Comparison of ENCODE assay signal across 9 mouse cellular contexts in genomic region chr3:88082663-88083062, GRCm38 (mm10). TPM values are rescaled to one million over a fixed set of nuclear protein-coding genes. Genes with fewer than 3 reads are reported as not detected.
DNase-seq lines count a peak whose midpoint lies in the region; ATAC-seq and TF ChIP-seq lines count a peak whose summit lies in the region.
"Had no signal": no experiment of that assay in that cellular context is flagged by ENCODE, and none has a peak within 500 bp of the region (broad histone marks: within the 10 kb centered on the region; RNA-seq: fewer than 3 reads in every experiment).

No protein-coding gene starts in this region.

- H3K4me1 ChIP-seq in E14TG2a.4 (replicated peaks; ENCODE audit: low read depth, low read length) = peaks cover 33% of the 10 kb centered on the region
- H3K4me1 ChIP-seq in heart, embryonic 16.5 days (ENCODE audit: control insufficient read depth, insufficient read depth, low read length) = peaks cover 18% of the 10 kb centered on the region
- peaks cover 11% of the 10 kb centered on the region for H3K4me1 ChIP-seq in liver, embryonic 16.5 days (ENCODE audit: control insufficient read depth, low read depth, low read length)

- peak overlapping the region; percentile 75 for H3K4me2 ChIP-seq in heart, embryonic 16.5 days (ENCODE audit: low read depth, low read length)
- peak overlapping the region; percentile 73 for H3K4me2 ChIP-seq in liver, embryonic 16.5 days (ENCODE audit: low read depth, low read length)

- WGBS in heart, embryonic 16.5 days = 7% methylated on average over 4 of the region's 4 CpGs
- WGBS in liver, embryonic 16.5 days (ENCODE audit: insufficient replicate concordance) = 13% methylated on average over 4 of the region's 4 CpGs

- peak overlapping the region; percentile 66 for H3K9ac ChIP-seq in heart, embryonic 16.5 days (ENCODE audit: low read length)
- H3K9ac ChIP-seq in liver, embryonic 16.5 days (ENCODE audit: low read depth, low read length) = peak overlapping the region; percentile 75

- no peak for TF ChIP-seq CTCF in E14TG2a.4 (conservative IDR thresholded peaks at IDR 0.05; ENCODE audit: low read length)

- peaks cover 38% of the 10 kb centered on the region for H3K36me3 ChIP-seq in E14TG2a.4 (ENCODE audit: insufficient read depth, low read length)
- H3K36me3 ChIP-seq in heart, embryonic 16.5 days (ENCODE audit: control insufficient read depth, insufficient read depth) = peaks cover 11% of the 10 kb centered on the region
- H3K36me3 ChIP-seq in liver, embryonic 16.5 days (ENCODE audit: control insufficient read depth, insufficient read depth) = peaks cover 6% of the 10 kb centered on the region; the same call in 1 of the 2 replicates
- no peaks in the 10 kb centered on the region for H3K36me3 ChIP-seq in splenic B cell, adult 2 months (ENCODE audit: control insufficient read depth, insufficient read depth, low read length, poor library complexity, severe bottlenecking)

- peaks cover 4% of the 10 kb centered on the region; the same call in 1 of the 2 replicates for H3K27me3 ChIP-seq in E14TG2a.4 (ENCODE audit: insufficient read depth, low read length)
- H3K27me3 ChIP-seq in heart, embryonic 16.5 days (ENCODE audit: control insufficient read depth, insufficient read depth, low read length) = peaks cover 3% of the 10 kb centered on the region; the same call in 1 of the 2 replicates
- H3K27me3 ChIP-seq in liver, embryonic 16.5 days (ENCODE audit: control insufficient read depth, insufficient read depth, low read depth, low read length) = no peaks in the 10 kb centered on the region
- H3K27me3 ChIP-seq in splenic B cell, adult 2 months (ENCODE audit: control insufficient read depth, insufficient read depth, low read length, poor library complexity, severe bottlenecking) = no peaks in the 10 kb centered on the region

- H3K27ac ChIP-seq in heart, embryonic 16.5 days (ENCODE audit: low read length) = peak overlapping the region; percentile 48; the same call in 1 of the 2 replicates
- no peak overlapping the region for H3K27ac ChIP-seq in liver, embryonic 16.5 days (ENCODE audit: low read length)

- H3K9me3 ChIP-seq in E14TG2a.4 (ENCODE audit: low read length) = no peaks in the 10 kb centered on the region
- H3K9me3 ChIP-seq in heart, embryonic 16.5 days (replicated peaks; ENCODE audit: control insufficient read depth, low read length) = no peaks in the 10 kb centered on the region
- no peaks in the 10 kb centered on the region for H3K9me3 ChIP-seq in liver, embryonic 16.5 days (replicated peaks; ENCODE audit: control insufficient read depth, low read length)

- peak; percentile 49 for ATAC-seq in heart, embryonic 16.5 days (replicated peaks; ENCODE audit: extremely low read depth, insufficient read depth, low FRiP score)
- peak; percentile 69 for ATAC-seq in liver, embryonic 16.5 days (ENCODE audit: low read depth)

- peak overlapping the region; percentile 86 for H3K4me3 ChIP-seq in E14TG2a.4 (replicated peaks; ENCODE audit: low read length)
- H3K4me3 ChIP-seq in heart, embryonic 16.5 days (ENCODE audit: low read length) = peak overlapping the region; percentile 61
- peak overlapping the region; percentile 80 for H3K4me3 ChIP-seq in liver, embryonic 16.5 days (ENCODE audit: low read depth, low read length)

- DNase-seq in c-Kit-positive CD71-positive TER-119-negative erythroid progenitor cells, embryonic 14.5 days (ENCODE audit: low read depth) = peak; percentile 39
- peak; percentile 65 for DNase-seq in splenic B cell, adult 2 months (ENCODE audit: low read depth, low spot score)
- DNase-seq in right cerebral cortex, adult 2 months (ENCODE audit: low spot score in 2 of 2) = no peak
- DNase-seq in frontal cortex, adult 2 months (ENCODE audit: extremely low spot score in 1 of 2, low spot score in 1 of 2) = no peak
- DNase-seq in cerebellum, adult 8-10 months = no peak

RNA-seq across cellular contexts. Expression of gene Iqgap3, which starts 0.9 kb away (rescaled TPM):
- polyA plus RNA-seq in heart, embryonic 16.5 days (2015; fragmentation: Nextera tagmentation; extraction: Ambion mirVana) = 23.6 and 27.8 TPM in 2 replicates
- 7.3 and 7.6 TPM in 2 replicates for polyA plus RNA-seq in liver, embryonic 16.5 days (2015; fragmentation: Nextera tagmentation; extraction: Ambion mirVana)
- 0.64 and 0.74 TPM in 2 replicates for polyA plus RNA-seq in frontal cortex, adult 2 months (2012; rRNA removed)

RNA-seq across cellular contexts. Expression of gene Ttc24, which starts 4.6 kb away (rescaled TPM):
- polyA plus RNA-seq in heart, embryonic 16.5 days (2015; fragmentation: Nextera tagmentation; extraction: Ambion mirVana) = 0.12 and 0.18 TPM in 2 replicates
- not detected in 2 replicates for polyA plus RNA-seq in liver, embryonic 16.5 days (2015; fragmentation: Nextera tagmentation; extraction: Ambion mirVana)
- polyA plus RNA-seq in frontal cortex, adult 2 months (2012; rRNA removed) = not detected in 2 replicates
- polyA plus RNA-seq: liver, adult 2 months had no signal

RNA-seq across cellular contexts. Expression of gene Naxe, which starts 24.4 kb away (rescaled TPM):
- polyA plus RNA-seq in heart, embryonic 16.5 days (2015; fragmentation: Nextera tagmentation; extraction: Ambion mirVana) = 155 and 169 TPM in 2 replicates
- polyA plus RNA-seq in liver, embryonic 16.5 days (2015; fragmentation: Nextera tagmentation; extraction: Ambion mirVana) = 83.2 and 85.0 TPM in 2 replicates
- polyA plus RNA-seq in frontal cortex, adult 2 months (2012; rRNA removed) = 79.5 and 90.3 TPM in 2 replicates

RNA-seq across cellular contexts. Expression of gene Gpatch4, which starts 39.8 kb away (rescaled TPM):
- 19.3 and 21.3 TPM in 2 replicates for polyA plus RNA-seq in heart, embryonic 16.5 days (2015; fragmentation: Nextera tagmentation; extraction: Ambion mirVana)
- polyA plus RNA-seq in liver, embryonic 16.5 days (2015; fragmentation: Nextera tagmentation; extraction: Ambion mirVana) = 13.2 and 14.1 TPM in 2 replicates
- polyA plus RNA-seq in frontal cortex, adult 2 months (2012; rRNA removed) = 13.7 and 14.4 TPM in 2 replicates

RNA-seq across cellular contexts. Expression of gene Hapln2, which starts 55.3 kb away (rescaled TPM):
- polyA plus RNA-seq in heart, embryonic 16.5 days (2015; fragmentation: Nextera tagmentation; extraction: Ambion mirVana) = 0.18 TPM in 1 of 2 replicates, not detected in the other
- not detected in 2 replicates for polyA plus RNA-seq in liver, embryonic 16.5 days (2015; fragmentation: Nextera tagmentation; extraction: Ambion mirVana)
- 28.5 and 39.4 TPM in 2 replicates for polyA plus RNA-seq in frontal cortex, adult 2 months (2012; rRNA removed)
- polyA plus RNA-seq: liver, adult 2 months had no signal

Comparison
In these comparisons a context has a peak if more than half of its experiments do, and no peak if none do; other contexts are left out.
1. DNase-seq: peak in c-Kit-positive CD71-positive TER-119-negative erythroid progenitor cells, embryonic 14.5 days (single experiment) and splenic B cell, adult 2 months (single experiment); none in right cerebral cortex, adult 2 months (0 of 2), frontal cortex, adult 2 months (0 of 2) and cerebellum, adult 8-10 months (single experiment).
2. Peak in every context shown above with its lines, with median percentiles within 50 percentile points of each other: H3K4me3 ChIP-seq.